Mouse (Mus musculus): ENCODE data around the gene Mthfd2. TPM values are rescaled to one million over a fixed set of nuclear protein-coding genes. Genes with fewer than 3 reads are reported as not detected.

Mthfd2 gene
- polyA plus RNA-seq, 1 experiment from 2014 or later, result 33.1 TPM

Other genes with a start within 250 kb of the Mthfd2 start
- 43.6 and 52.3 TPM in 2 replicates for gene Pcgf1, start 248.0 kb downstream of the Mthfd2 start, polyA plus RNA-seq (2016; fragmentation: Nextera tagmentation; extraction: Ambion mirVana)
- 0.57 and 2.8 TPM in 2 replicates for gene Lbx2, start 239.5 kb downstream of the Mthfd2 start, polyA plus RNA-seq (2016; fragmentation: Nextera tagmentation; extraction: Ambion mirVana)
- gene Ccdc142, start 224.3 kb downstream of the Mthfd2 start, polyA plus RNA-seq (2016; fragmentation: Nextera tagmentation; extraction: Ambion mirVana), result 2.7 and 4.3 TPM in 2 replicates
- gene Gm42688, start 224.3 kb downstream of the Mthfd2 start, polyA plus RNA-seq (2016; fragmentation: Nextera tagmentation; extraction: Ambion mirVana), result 4.8 and 5.1 TPM in 2 replicates
- gene Mrpl53, start 216.9 kb downstream of the Mthfd2 start, polyA plus RNA-seq (2016; fragmentation: Nextera tagmentation; extraction: Ambion mirVana), result 124 and 128 TPM in 2 replicates
- 39.4 and 39.5 TPM in 2 replicates for gene Mogs, start 210.4 kb downstream of the Mthfd2 start, polyA plus RNA-seq (2016; fragmentation: Nextera tagmentation; extraction: Ambion mirVana)
- 233 and 254 TPM in 2 replicates for gene Wbp1, start 204.3 kb downstream of the Mthfd2 start, polyA plus RNA-seq (2016; fragmentation: Nextera tagmentation; extraction: Ambion mirVana)
- gene Ino80b, start 200.5 kb downstream of the Mthfd2 start, polyA plus RNA-seq (2016; fragmentation: Nextera tagmentation; extraction: Ambion mirVana), result 17.6 and 18.7 TPM in 2 replicates
- gene Rtkn, start 190.4 kb downstream of the Mthfd2 start, polyA plus RNA-seq (2016; fragmentation: Nextera tagmentation; extraction: Ambion mirVana), result 33.7 and 38.0 TPM in 2 replicates
- gene Wdr54, start 169.5 kb downstream of the Mthfd2 start, polyA plus RNA-seq (2016; fragmentation: Nextera tagmentation; extraction: Ambion mirVana), result 11.5 and 13.5 TPM in 2 replicates
- 2.6 TPM in 2 replicates for gene 1700003E16Rik, start 169.5 kb downstream of the Mthfd2 start, polyA plus RNA-seq (2016; fragmentation: Nextera tagmentation; extraction: Ambion mirVana)
- gene Dctn1, start 160.0 kb downstream of the Mthfd2 start, polyA plus RNA-seq (2016; fragmentation: Nextera tagmentation; extraction: Ambion mirVana), result 181 and 196 TPM in 2 replicates
- gene Slc4a5, start 106.1 kb downstream of the Mthfd2 start, polyA plus RNA-seq (2016; fragmentation: Nextera tagmentation; extraction: Ambion mirVana), result 0.18 and 0.34 TPM in 2 replicates
- 46.4 and 48.5 TPM in 2 replicates for gene Mob1a, start 108 bp upstream of the Mthfd2 start, polyA plus RNA-seq (2016; fragmentation: Nextera tagmentation; extraction: Ambion mirVana)
- gene Bola3, start 23.2 kb upstream of the Mthfd2 start, polyA plus RNA-seq (2016; fragmentation: Nextera tagmentation; extraction: Ambion mirVana), result 92.1 and 93.5 TPM in 2 replicates
- 59.8 and 64.5 TPM in 2 replicates for gene Tet3, start 133.2 kb upstream of the Mthfd2 start, polyA plus RNA-seq (2016; fragmentation: Nextera tagmentation; extraction: Ambion mirVana)
- 62.6 and 66.4 TPM in 2 replicates for gene Dguok, start 181.1 kb upstream of the Mthfd2 start, polyA plus RNA-seq (2016; fragmentation: Nextera tagmentation; extraction: Ambion mirVana)
- 1.3 and 2.0 TPM in 2 replicates for gene Actg2, start 210.4 kb upstream of the Mthfd2 start, polyA plus RNA-seq (2016; fragmentation: Nextera tagmentation; extraction: Ambion mirVana)
- 34.4 and 34.6 TPM in 2 replicates for gene Stambp, start 246.8 kb upstream of the Mthfd2 start, polyA plus RNA-seq (2016; fragmentation: Nextera tagmentation; extraction: Ambion mirVana)

Data from neural tube, embryonic 12.5 days (tissue).